Comparison of ENCODE assay signal across 12 mouse cellular contexts in the genomic region with DNA sequence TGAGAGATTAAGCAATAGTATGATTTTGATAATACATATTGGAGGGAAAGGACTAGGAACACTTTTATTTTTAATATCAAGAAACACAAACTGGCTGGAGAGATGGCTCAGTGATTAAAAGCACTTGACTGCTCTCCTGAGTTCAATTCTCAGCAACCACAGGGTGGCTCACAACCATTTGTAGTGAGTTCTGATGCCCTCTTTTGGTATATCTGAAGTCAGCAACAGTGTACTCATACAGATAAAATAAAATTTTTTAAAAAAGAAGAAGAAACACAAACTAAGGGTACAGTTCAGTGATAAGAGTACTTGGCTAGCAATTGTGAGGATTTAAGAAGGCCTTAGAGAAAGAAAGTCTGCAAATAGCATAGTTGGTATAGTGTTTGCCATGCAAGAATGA. TPM values are rescaled to one million over a fixed set of nuclear protein-coding genes. Genes with fewer than 3 reads are reported as not detected.
A peak's percentile ranks its signal among the peaks of the same experiment; 100 is the strongest.
DNase-seq lines count a peak whose midpoint lies in the region; ATAC-seq and TF ChIP-seq lines count a peak whose summit lies in the region.
"Had no signal": no experiment of that assay in that cellular context is flagged by ENCODE, and none has a peak within 500 bp of the region (broad histone marks: within the 10 kb centered on the region; RNA-seq: fewer than 3 reads in every experiment).

No protein-coding gene starts in this region.

- no peak overlapping the region for H3K27ac ChIP-seq in hindbrain, embryonic 15.5 days (replicated peaks)
- no peak overlapping the region for H3K27ac ChIP-seq in hindbrain, embryonic 16.5 days (ENCODE audit: low read depth, low read length)
- H3K27ac ChIP-seq in midbrain, postnatal 0 days (ENCODE audit: low read depth, low read length): no peak overlapping the region
- H3K27ac ChIP-seq in midbrain, embryonic 10.5 days (replicated peaks): no peak overlapping the region

- H3K9ac ChIP-seq in hindbrain, embryonic 15.5 days: no peak overlapping the region
- no peak overlapping the region for H3K9ac ChIP-seq in hindbrain, embryonic 16.5 days (ENCODE audit: low read depth, low read length)
- no peak overlapping the region for H3K9ac ChIP-seq in midbrain, postnatal 0 days (replicated peaks; ENCODE audit: low read length, poor library complexity, severe bottlenecking)
- H3K9ac ChIP-seq: stomach, embryonic 15.5 days had no signal

- ATAC-seq in hindbrain, embryonic 15.5 days (ENCODE audit: low FRiP score, low read depth): no peak
- no peak for ATAC-seq in hindbrain, embryonic 16.5 days
- no peak for ATAC-seq in midbrain, postnatal 0 days (ENCODE audit: low FRiP score)

- H3K4me3 ChIP-seq in hindbrain, embryonic 15.5 days: no peak overlapping the region
- H3K4me3 ChIP-seq in hindbrain, embryonic 16.5 days (ENCODE audit: low read length): no peak overlapping the region
- H3K4me3 ChIP-seq in midbrain, postnatal 0 days (ENCODE audit: low read depth, low read length): no peak overlapping the region
- H3K4me3 ChIP-seq in midbrain, embryonic 10.5 days: no peak overlapping the region; the same call in 1 of the 2 replicates

- peak overlapping the region; percentile 95; the same call in 1 of the 2 replicates for H3K4me2 ChIP-seq in hindbrain, embryonic 15.5 days
- no peak overlapping the region for H3K4me2 ChIP-seq in hindbrain, embryonic 16.5 days (ENCODE audit: low read length)
- no peak overlapping the region for H3K4me2 ChIP-seq in midbrain, postnatal 0 days (ENCODE audit: low read depth, low read length, poor library complexity, severe bottlenecking)

- H3K4me1 ChIP-seq in hindbrain, embryonic 15.5 days (replicated peaks): peaks cover 31% of the 10 kb centered on the region
- peaks cover 20% of the 10 kb centered on the region for H3K4me1 ChIP-seq in hindbrain, embryonic 16.5 days (ENCODE audit: control insufficient read depth, insufficient read depth, low read depth, low read length)
- 0 out of 2 replicates have a peak, but pooled peaks cover 5% of the 10 kb centered on the region for H3K4me1 ChIP-seq in midbrain, postnatal 0 days (ENCODE audit: insufficient read depth, low read length)
- H3K4me1 ChIP-seq in midbrain, embryonic 10.5 days: peaks cover 34% of the 10 kb centered on the region

- H3K27me3 ChIP-seq in hindbrain, embryonic 15.5 days: no peaks in the 10 kb centered on the region
- H3K27me3 ChIP-seq in hindbrain, embryonic 16.5 days (replicated peaks; ENCODE audit: control insufficient read depth, insufficient read depth, low read length): no peaks in the 10 kb centered on the region
- 0 out of 2 replicates have a peak, but pooled peaks cover 2% of the 10 kb centered on the region for H3K27me3 ChIP-seq in midbrain, postnatal 0 days (ENCODE audit: insufficient read depth, low read length)
- H3K27me3 ChIP-seq in midbrain, embryonic 10.5 days (ENCODE audit: low read depth, poor library complexity, severe bottlenecking): no peaks in the 10 kb centered on the region
- H3K27me3 ChIP-seq: stomach, embryonic 15.5 days had no signal

- peaks cover under 1% of the 10 kb centered on the region; the same call in 1 of the 2 replicates for H3K36me3 ChIP-seq in hindbrain, embryonic 15.5 days
- no peaks in the 10 kb centered on the region; the same call in 1 of the 2 replicates for H3K36me3 ChIP-seq in hindbrain, embryonic 16.5 days (ENCODE audit: control insufficient read depth, insufficient read depth, low read length)
- 0 out of 2 replicates have a peak, but pooled peaks cover 3% of the 10 kb centered on the region for H3K36me3 ChIP-seq in midbrain, postnatal 0 days (ENCODE audit: insufficient read depth, low read length)
- H3K36me3 ChIP-seq in midbrain, embryonic 10.5 days: peaks cover 6% of the 10 kb centered on the region
- H3K36me3 ChIP-seq: stomach, embryonic 15.5 days had no signal

- no peaks in the 10 kb centered on the region for H3K9me3 ChIP-seq in hindbrain, embryonic 15.5 days
- H3K9me3 ChIP-seq in hindbrain, embryonic 16.5 days (ENCODE audit: control insufficient read depth, low read length): no peaks in the 10 kb centered on the region
- no peaks in the 10 kb centered on the region for H3K9me3 ChIP-seq in midbrain, postnatal 0 days (ENCODE audit: low read length)
- H3K9me3 ChIP-seq in midbrain, embryonic 10.5 days (replicated peaks): no peaks in the 10 kb centered on the region
- H3K9me3 ChIP-seq: stomach, embryonic 15.5 days had no signal

- peak; percentile 61 for TF ChIP-seq CTCF in midbrain, postnatal 0 days (IDR thresholded peaks at IDR 0.05)

- peak; percentile 9 for DNase-seq in midbrain, postnatal 0 days (ENCODE audit: low spot score)
- no peak for DNase-seq in midbrain, embryonic 10.5 days (ENCODE audit: low spot score)
- DNase-seq in induced T-regulatory cell, adult 2 months (ENCODE audit: low read depth): peak; percentile 43
- peak; percentile 12 for DNase-seq in naive thymus-derived CD4-positive, alpha-beta T cell, adult 2 months (ENCODE audit: low read depth)
- DNase-seq in ovary, adult 18-20 months (ENCODE audit: low spot score): no peak
- DNase-seq: adrenal gland, adult 8-10 months; gastrocnemius, postnatal 14 days; heart, postnatal 36 days; lung, postnatal 36 days had no signal

RNA-seq across cellular contexts. Expression of gene Pde12, which starts 1.3 kb away (rescaled TPM):
- 11.1 and 11.8 TPM in 2 replicates for polyA plus RNA-seq in hindbrain, embryonic 15.5 days (2015; fragmentation: Nextera tagmentation; extraction: Ambion mirVana)
- 9.9 and 11.1 TPM in 2 replicates for polyA plus RNA-seq in hindbrain, embryonic 16.5 days (2015; fragmentation: Nextera tagmentation; extraction: Ambion mirVana)
- total RNA-seq in midbrain, postnatal 0 days (2014; rRNA removed): 16.7 and 19.8 TPM in 2 replicates
- 10.2 and 10.5 TPM in 2 replicates for polyA plus RNA-seq in midbrain, postnatal 0 days (2015; fragmentation: Nextera tagmentation; extraction: Ambion mirVana)
- 11.2 and 11.8 TPM in 2 replicates for polyA plus RNA-seq in midbrain, embryonic 10.5 days (2016; fragmentation: Nextera tagmentation; extraction: Ambion mirVana)

RNA-seq across cellular contexts. Expression of gene Dnah12, which starts 22.1 kb away (rescaled TPM):
- polyA plus RNA-seq in hindbrain, embryonic 15.5 days (2015; fragmentation: Nextera tagmentation; extraction: Ambion mirVana): 0.07 and 0.09 TPM in 2 replicates
- 0.06 and 0.10 TPM in 2 replicates for polyA plus RNA-seq in hindbrain, embryonic 16.5 days (2015; fragmentation: Nextera tagmentation; extraction: Ambion mirVana)
- total RNA-seq in midbrain, postnatal 0 days (2014; rRNA removed): 0.60 and 0.66 TPM in 2 replicates
- 0.13 and 0.21 TPM in 2 replicates for polyA plus RNA-seq in midbrain, postnatal 0 days (2015; fragmentation: Nextera tagmentation; extraction: Ambion mirVana)
- polyA plus RNA-seq in midbrain, embryonic 10.5 days (2016; fragmentation: Nextera tagmentation; extraction: Ambion mirVana): 0.06 TPM in 1 of 2 replicates, not detected in the other
- total RNA-seq: gastrocnemius, postnatal 14 days had no signal

RNA-seq across cellular contexts. Expression of gene Arf4, which starts 33.1 kb away (rescaled TPM):
- 485 and 504 TPM in 2 replicates for polyA plus RNA-seq in hindbrain, embryonic 15.5 days (2015; fragmentation: Nextera tagmentation; extraction: Ambion mirVana)
- polyA plus RNA-seq in hindbrain, embryonic 16.5 days (2015; fragmentation: Nextera tagmentation; extraction: Ambion mirVana): 507 and 523 TPM in 2 replicates
- total RNA-seq in midbrain, postnatal 0 days (2014; rRNA removed): 149 and 182 TPM in 2 replicates
- 404 TPM in 2 replicates for polyA plus RNA-seq in midbrain, postnatal 0 days (2015; fragmentation: Nextera tagmentation; extraction: Ambion mirVana)
- 517 and 522 TPM in 2 replicates for polyA plus RNA-seq in midbrain, embryonic 10.5 days (2016; fragmentation: Nextera tagmentation; extraction: Ambion mirVana)

Comparison
In these comparisons a context has a peak if more than half of its experiments do, and no peak if none do; other contexts are left out.
1. DNase-seq: peak in midbrain, postnatal 0 days (single experiment), induced T-regulatory cell, adult 2 months (single experiment) and naive thymus-derived CD4-positive, alpha-beta T cell, adult 2 months (single experiment); none in midbrain, embryonic 10.5 days (single experiment) and ovary, adult 18-20 months (single experiment).